Mouse (Mus musculus) adrenal gland, postnatal 36 days (tissue): ENCODE data around the gene Actr1a. TPM values are rescaled to one million over a fixed set of nuclear protein-coding genes. Genes with fewer than 3 reads are reported as not detected.

Experiments
- DNase-seq, 2 experiments: peaks; one replicate each; pipeline ENCODE4 v3.0.0; 2021; ENCODE audit warnings: mixed read lengths in 1 of 2
- long read RNA-seq, 2 experiments: library from polyadenylated mRNA; stranded (forward); transcript quantifications; one replicate each; pipeline ENCODE4 v2.0.0; 2021; ENCODE audit warnings: borderline sequencing depth in 2 of 2
- total RNA-seq, 2 experiments: library from RNA; stranded (reverse); gene quantifications; 2 replicates each; pipeline ENCODE4 v1.2.3; 2021

Actr1a gene
- total RNA-seq, result 100 to 1,000 TPM; 107 to 111 TPM
- long read RNA-seq, experiment 1, transcript Actr1a-201 (11 exons, 2,757 nt), result major isoform, 36 of 62 reads
- long read RNA-seq, experiment 1, partial matches to known transcripts, result 15 of 62 reads
- long read RNA-seq, experiment 1, other reads (novel, unspliced or antisense), result 11 of 62 reads
- long read RNA-seq, experiment 2, transcript Actr1a-201 (11 exons, 2,757 nt), result major isoform, 36 of 48 reads
- long read RNA-seq, experiment 2, partial matches to known transcripts, result 6 of 48 reads
- long read RNA-seq, experiment 2, other reads (novel, unspliced or antisense), result 6 of 48 reads

GRCm38 (mm10) chr19:46395109-46396009 is at the start of gene Actr1a:
Gene Actr1a (minus strand): TSS chr19:46395748.
- peak; percentile 97 to 98 for DNase-seq

GRCm38 (mm10) chr19:46444209-46444608 is 48.7 kb upstream of the Actr1a start:
- peak; percentile 76 to 81 for DNase-seq

GRCm38 (mm10) chr19:46443509-46443908 is 48.0 kb upstream of the Actr1a start:
- no peak for DNase-seq

DNA sequence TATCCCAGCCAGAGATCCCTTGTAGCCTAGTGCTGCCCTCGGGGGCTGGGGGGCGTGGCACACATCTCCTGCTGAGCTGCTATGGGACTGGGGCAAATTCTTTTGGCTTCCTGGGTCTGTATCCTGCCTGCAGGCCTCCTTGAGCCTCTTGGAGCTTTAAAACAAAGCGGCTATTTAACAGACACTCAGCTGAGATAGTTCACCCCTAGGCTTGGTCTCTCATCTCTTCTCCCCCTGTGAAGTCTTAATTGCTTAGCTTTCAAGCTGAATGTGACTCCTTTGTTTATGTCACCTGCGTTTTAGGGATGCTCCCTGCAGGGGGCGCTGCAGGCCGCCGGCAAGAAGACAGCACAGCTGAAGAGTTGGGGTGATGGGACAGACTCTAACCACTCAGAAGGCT is 39.9 kb upstream of the Actr1a start:
- DNase-seq, result no peak

DNA sequence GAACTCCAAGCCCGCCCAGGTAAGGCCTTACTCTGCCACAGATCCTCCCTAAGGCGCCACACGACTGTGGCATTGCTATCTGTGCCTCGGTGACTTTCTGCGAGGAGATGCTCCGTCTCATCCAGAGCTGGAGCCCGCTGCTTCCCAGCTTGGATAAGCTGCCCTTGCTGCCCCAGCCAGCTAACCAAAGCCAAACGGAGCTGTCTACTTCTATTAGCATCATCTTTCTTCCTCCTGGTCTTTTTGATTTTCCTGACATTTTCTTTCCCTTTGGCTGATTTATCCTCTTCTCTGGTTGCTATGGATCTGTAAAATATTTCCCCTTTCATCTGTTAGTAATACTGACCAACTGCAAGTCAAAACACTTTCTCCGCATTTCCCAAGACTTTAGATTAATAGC is 39.0 kb upstream of the Actr1a start:
- DNase-seq, result no peak

DNA sequence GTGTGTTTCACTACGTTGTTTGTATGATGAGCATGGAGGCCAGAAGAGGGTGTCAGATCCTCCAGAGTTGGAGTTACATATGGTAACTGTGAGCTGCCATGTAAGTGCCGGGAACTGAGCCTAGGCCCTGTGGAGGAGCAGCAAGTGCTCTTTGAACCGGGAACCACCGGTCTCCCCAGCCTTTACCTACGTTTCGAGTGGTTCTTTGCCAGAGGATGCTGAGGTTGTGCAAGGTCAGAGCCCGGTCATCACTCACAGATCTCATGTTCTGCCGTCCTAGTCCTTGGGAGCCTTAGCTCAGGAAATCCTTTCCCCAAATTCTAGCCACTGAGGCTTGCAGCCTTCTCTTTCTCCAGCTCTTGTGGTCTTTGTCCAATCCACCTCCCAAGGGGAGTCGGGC is 38.6 kb upstream of the Actr1a start:
- DNase-seq, result no peak

DNA sequence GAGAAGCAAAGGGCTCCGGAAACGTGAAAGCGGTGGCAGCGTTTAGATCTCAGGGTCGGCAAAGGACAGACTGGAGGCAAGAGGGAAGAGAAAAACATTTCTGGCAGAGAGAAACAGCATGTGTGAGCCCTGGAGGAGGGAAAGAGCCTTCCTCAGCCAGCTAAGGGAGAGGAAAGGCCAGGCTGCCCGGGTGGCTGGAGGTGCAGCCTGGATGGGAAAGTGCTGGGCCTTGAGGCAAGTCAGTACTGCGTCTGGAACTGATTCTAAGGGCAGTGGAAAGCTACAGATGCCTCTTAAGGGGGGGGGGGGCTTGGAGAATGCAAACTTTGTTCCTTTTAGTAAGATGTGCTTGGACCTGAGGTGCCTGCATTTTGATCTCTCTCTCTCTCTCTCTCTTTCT is 38.2 kb upstream of the Actr1a start:
- no peak for DNase-seq

DNA sequence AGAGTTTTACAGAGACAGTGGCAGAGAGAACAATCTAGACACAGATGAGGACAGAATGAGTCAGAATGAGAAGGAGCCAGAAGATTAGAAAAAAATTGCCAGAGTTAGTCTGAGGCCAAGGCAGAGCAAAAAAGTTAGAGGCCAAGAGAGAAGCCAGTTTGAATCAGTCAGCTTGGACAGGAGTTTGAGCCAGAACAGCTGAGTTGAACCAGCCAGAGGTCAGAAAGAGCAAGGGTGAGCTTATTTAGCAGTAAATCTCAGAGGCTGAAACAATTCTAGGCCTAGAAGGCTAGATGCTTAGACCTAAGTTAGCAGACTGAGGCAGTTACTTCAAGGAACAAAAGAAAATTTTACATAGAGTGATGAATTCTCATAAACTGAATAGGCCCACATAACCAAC is 33.7 kb upstream of the Actr1a start:
- no peak for DNase-seq

- no peak for DNase-seq
Measured at GRCm38 (mm10) chr19:46426488-46426887, 30.9 kb upstream of the Actr1a start.

DNA sequence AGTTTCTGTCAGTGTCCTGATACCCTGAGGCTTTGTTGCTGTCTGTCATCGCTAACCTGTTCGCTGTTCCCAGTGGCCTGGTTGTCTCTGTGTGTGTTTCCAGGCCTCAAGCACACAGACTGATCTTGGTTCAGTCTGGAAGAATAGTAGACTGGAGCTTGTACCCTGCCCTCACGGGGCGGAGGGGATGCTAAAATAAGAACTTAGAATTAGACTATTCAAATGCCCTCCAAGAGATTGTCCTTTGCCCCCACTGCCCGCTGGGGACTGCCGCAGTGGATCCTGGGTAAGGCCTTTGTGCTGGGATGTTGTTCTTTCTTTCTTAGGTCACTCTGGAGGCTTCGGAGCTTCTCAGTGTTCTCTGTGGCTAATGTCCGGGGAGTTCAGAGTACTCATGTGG is 29.7 kb upstream of the Actr1a start:
- DNase-seq, result no peak

DNA sequence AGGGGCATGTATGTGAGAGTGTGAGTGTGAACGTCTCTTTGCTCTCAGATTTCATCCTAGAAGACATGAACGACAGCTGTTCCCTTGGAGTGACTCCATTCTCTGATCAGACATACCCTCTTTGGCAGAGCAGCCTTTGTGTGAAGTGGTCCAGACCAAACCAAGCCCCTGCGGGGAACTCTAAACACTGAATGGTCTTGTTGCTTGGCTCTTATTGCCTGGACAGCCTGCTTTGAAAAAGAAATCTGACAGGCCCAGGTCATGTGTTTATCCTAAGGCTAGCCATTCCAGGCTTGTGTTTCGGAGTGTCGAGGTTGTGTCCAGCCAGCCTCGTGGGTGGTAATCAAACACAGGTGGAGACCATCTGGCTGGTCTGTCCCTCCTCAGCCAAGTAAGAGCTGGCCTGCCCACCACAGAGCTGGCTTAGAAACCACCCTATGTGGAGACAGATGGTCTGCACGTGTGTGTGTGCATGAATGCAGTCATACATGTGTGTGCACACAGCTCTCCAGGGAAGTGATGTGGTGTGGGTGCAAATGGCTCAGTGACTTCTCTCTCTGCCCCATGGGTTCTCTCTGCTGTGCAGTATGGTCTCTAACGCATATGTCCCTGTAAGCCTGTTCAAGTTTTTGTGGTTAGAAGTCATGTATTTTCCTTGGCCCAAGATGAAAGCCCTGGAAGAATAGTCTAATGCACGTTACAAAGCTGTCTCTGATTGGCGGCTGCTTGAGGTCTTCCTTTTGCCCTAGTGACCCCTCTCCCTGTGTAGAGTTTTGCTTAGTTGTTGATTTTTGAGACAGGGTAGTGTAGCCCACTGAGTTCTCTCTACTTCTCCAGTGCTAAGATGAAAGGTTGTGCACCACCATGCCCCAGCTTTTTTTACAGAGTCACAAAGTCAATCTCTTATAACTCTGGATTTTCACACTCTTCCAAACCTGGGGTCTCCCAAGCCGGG is 27.1 kb upstream of the Actr1a start:
- DNase-seq, result no peak

DNA sequence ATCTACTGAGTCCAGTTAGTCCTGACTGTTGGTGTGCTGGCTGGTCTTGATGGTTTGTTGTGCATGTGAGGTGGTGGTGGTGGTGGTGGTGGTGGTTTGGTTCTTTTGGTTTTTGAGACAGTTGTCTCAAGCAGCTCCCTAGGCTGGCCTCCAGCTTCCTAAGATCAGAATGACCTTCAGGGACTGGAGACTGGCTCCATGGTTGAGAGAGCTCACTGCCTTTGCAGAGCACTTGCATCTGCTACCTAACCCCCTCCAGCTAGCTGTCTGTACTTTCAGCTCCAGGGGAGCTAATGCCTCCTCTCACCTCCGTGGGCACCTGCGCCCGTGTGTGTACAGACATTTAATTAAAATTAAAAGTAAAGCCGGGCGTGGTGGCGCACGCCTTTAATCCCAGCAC is 24.9 kb upstream of the Actr1a start:
- DNase-seq, result no peak

- DNase-seq, result no peak
Measured at GRCm38 (mm10) chr19:46418051-46418450, 22.5 kb upstream of the Actr1a start.

- no peak for DNase-seq
Measured at GRCm38 (mm10) chr19:46416276-46416675, 20.7 kb upstream of the Actr1a start.

- no peak for DNase-seq
Measured at GRCm38 (mm10) chr19:46414486-46414885, 18.9 kb upstream of the Actr1a start.

- DNase-seq, result no peak
Measured at GRCm38 (mm10) chr19:46413969-46414368, 18.4 kb upstream of the Actr1a start.

DNA sequence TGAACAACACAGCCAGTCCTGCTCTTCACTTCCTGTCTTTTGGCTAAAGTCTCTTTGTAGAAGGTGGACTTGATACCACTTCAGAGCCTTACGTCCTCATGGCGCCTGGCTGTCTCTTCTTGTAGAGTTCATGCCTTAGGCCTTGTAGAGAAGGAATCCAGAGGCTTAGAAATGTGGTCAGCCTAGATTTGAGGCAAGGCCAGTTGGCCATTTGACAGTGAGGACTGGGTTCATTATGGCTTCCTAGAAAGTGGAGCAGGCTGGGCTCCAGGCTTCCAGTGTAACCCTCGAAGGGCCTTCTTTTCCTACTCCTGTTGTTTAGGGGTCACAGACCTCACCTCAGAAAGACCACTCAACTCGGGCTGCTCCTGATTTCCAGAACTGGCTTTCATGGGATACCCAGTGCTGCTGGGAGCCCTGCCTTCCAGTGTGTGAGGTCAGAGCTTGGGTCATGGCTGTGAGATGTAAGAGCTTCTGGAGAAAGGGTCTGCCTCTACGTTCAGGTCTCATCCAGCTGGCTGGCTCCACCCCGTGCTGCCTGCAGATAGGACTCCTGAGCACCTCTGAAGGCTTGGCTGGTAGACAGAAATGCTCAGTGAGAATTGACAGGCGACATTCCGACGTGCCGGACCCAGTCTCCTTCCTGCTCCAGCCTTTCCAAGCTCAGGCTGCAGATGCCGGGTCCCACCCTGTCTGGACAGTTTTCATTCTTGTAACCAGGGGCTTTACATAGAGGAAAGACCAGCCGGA is 16.7 kb upstream of the Actr1a start:
- DNase-seq, result no peak

DNA sequence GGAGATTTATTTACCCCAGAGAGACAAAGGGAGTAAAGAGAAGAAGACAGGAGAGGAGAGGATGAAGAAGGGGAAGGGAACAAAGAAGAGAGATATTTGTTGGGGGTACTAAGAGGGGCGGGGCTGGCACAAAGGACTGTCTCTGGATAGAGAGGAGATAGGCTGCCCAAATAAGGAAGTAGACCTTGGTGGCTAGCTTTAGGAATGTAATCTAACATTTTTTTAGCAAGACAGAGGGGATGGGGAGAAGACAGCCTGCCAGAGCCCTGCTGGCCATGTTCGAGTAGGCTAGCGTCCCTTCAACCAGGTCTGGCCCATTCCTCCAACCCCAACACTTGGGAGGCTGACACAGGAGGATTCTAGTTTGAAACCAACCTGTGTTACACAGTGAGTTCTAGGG is 14.0 kb upstream of the Actr1a start:
- peak in 1 of 2 experiments; percentile 11 for DNase-seq

DNA sequence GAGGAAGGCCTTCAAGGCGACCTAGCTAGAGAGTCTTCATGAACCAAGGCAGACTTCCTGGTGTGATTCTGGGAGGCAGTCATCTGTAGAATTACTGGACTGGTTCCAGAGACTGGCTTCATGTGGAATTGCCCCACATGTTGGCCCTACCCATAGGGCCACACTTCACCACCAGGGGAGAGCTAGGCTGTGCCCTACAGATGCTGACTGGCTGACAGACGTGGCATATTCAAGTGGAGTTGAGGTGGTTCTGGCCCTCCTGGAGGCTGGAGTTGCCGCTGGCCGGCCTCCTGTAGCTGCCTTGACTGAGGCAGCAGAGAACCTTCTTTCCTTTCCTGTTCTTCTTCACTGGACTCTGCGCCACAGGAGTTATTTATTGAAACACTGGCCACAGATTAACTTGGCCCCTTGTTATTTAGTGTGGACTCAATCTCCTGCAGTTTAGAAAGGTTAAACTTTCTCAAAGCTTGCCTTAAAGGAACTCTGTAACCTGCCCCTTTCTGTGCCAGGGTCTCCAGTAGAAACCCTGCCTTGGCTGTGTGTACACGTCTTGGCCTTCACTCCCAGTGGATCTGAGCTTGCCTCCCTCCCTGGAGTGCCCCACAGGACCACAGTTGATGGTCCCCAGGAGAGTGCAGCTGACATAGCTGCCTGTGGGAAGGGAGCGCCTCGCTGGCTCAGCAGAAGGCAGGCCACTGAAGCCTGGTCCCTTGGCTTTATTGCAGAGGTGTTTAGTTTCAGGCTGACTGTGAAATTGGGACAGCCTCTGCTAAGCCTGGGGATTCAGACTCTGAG is 11.2 kb upstream of the Actr1a start:
- DNase-seq, result no peak

- DNase-seq, result no peak
Measured at GRCm38 (mm10) chr19:46404030-46404429, 8.5 kb upstream of the Actr1a start.

DNA sequence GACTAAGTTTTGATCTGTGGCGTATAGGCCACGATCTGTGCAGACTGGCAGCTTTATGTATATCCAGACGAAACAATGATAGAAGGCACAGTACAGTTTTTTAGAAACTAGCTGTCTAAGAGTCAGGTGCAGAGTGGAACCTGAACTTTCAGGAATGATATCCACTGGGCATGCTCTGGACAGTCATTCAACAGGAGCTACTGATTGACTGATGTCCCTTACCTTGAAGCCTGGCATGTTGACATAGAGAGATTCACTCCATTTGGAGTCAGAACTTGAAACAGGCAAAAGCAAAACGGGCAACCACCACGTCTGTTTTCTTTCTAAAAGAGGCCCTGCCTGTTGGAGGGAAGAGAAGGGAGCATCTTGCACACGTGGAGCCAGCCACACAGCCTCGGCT is 5.0 kb upstream of the Actr1a start:
- no peak for DNase-seq
